Mouse (Mus musculus): ENCODE data around the gene Tmem120b. TPM values are rescaled to one million over a fixed set of nuclear protein-coding genes. Genes with fewer than 3 reads are reported as not detected.
"Not testable (repeated sequence)": the region's sequence is repeated elsewhere in the genome, so short reads cannot be mapped to it uniquely, and the experiment has no call there.

The Tmem120b gene
- total RNA-seq, 2 experiments from 2014 or later: 10.6 to 12.1 TPM

GRCm38 (mm10) chr5:123049271-123049670 is 18.9 kb upstream of the Tmem120b start:
- peak in 1 of 2 experiments; percentile 48 for DNase-seq
- intact Hi-C loops (cut with DNase I): loop anchor here (5.0 kb wide), 1 partner anchor 122 kb away; no protein-coding TSS in a partner anchor

DNA sequence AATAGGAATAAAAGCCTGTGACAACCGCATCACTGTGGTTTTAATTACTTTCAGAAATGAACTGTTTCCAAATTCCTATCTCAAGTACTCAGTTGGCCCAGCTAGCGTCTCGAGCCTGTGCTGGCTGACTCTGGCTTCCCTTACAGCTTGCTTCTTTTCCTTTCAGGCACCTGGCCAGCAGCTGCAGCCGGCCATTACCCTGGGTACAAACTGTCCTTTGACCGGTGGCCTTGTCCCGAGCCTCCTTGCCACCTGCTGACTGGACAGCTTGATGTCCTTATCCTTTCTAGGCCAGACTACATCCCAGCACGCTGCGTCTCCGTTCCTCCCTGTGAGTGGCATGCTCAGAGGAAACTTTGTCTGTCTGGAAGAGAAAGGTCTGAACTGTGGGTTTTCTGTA is 17.3 kb upstream of the Tmem120b start:
- peak in 1 of 2 experiments; percentile 31 for DNase-seq
- intact Hi-C loops (cut with DNase I): no loop called here

GRCm38 (mm10) chr5:123051736-123052135 is 16.5 kb upstream of the Tmem120b start:
- intact Hi-C loops (cut with DNase I): no loop called here
- no peak for DNase-seq

DNA sequence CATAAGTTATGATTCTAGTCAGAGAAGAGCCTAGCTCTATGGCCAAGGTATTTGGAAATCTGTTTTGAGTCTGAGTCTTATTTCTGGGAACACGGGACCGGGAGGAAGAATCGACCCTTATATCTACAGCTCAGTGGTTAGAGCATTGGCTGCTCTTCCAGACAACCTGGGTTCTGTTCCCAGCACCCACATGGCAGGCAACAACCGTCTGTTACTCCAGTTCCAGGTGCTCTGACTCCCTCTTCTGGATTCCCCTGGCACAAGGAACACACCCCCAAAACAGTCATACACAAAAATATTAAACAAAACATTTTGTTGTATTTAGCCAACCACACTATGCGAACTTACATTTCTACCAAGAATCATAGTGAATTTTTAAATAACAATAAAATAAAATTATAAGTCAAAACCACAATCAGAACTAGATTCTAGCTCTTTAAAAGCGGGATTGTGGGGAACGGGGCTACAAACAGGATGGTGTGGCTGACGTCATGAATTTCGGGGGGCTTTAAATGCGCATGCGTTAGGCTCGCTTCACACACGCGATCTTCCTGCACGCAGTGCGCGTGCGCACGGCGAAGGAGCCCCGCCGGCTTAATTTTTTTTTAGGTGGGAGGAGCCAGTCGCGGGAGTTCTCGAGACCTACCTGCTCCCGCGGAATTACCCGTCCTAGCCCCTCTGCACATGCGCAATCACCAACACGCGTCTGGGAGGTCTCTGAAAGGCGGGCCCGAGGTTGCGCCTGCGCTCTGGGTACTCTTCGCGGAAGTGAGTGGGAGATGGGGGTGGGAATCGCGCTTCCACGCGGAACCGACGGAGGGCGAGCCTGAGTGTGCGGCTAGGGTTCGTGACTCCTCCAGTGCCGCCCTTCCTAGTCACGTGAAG is 10.6 kb upstream of the Tmem120b start:
- intact Hi-C loops (cut with DNase I): loop anchor here (5.0 kb wide), 1 partner anchor 40 kb away; the partner anchor contains the start of gene Orai1
- peak; percentile 98 to 99 for DNase-seq

DNA sequence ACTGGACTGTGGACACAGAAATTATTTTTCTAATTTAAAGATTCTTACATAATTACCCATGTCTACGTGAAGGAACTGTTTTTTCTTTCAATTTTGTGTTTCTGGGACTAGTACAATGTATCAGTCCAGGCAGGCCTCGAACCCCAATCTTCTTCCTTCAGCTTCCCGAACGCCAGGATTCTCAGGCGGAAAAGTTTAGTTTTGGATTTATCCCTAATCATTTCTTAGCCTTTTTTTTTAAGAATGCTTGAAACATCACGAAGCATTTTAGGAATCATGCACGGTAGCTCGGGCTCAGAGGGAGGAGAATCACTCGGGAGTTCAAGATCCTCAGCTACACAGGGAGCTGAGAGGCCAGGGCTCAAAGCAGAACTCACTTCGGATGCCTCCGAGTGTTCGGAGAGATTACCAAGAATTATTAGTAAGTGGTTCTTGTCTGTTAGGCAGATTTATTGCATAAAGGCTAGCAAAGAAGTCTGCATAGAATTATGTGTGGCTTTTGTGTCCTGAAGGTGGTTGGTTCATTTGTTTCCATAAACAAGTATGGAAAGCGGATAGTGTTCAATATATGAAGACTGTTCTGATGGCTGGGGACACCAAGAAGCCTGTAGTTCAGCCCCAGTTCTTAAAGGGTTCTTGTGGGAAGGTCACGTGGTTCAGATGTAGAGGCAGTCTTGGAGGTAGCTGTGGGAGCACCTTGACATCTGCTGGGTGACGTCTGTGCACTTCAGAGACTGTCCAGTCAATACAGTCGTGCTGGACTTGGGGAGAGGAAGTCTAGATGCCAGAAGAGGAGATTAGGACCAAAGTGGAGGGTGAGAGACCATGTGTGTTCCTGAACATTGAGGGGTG is 9.7 kb upstream of the Tmem120b start:
- no peak for DNase-seq
- intact Hi-C loops (cut with DNase I): loop anchor here (5.0 kb wide), 1 partner anchor 41 kb away; the partner anchor contains the start of gene Orai1

DNA sequence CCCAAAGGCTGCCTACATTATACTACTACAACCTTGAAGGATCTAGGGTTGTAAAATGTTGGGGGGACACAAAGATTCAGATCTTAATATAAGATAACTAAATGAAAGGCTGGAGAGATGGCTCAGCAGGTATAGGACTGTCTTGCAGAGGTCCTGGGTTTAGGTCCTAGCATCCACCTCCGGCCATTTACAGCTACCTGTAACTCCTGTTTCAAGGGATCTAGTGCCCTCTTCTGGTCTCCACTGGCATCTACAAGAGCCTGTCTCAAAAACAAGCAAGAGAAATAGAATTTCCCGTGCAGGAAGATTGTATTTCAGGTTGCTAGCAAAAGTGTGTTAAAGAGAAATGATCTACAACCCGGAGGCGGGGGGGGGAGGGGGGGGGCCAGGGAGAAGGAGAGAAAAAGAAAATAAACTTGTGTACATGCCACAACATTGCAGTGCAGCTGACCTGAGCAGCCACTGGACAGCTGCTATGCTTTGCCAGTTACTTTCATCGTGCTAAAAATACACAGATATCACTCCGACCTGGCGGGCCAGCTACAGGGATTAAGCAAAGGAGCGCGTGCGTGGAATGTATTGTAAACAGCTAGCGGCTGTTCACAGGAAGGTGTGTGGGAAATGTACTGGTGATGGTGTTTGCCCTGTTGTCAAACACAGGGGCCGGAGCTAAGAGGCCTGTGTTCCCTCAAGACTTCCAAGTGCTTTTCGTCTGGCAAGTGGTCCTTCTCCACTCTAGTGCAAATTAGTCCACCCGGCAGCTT is 8.3 kb upstream of the Tmem120b start:
- peak; percentile 46 to 61 for DNase-seq
- intact Hi-C loops (cut with DNase I): loop anchor here (5.0 kb wide), 1 partner anchor 43 kb away; the partner anchor contains the start of gene Orai1

DNA sequence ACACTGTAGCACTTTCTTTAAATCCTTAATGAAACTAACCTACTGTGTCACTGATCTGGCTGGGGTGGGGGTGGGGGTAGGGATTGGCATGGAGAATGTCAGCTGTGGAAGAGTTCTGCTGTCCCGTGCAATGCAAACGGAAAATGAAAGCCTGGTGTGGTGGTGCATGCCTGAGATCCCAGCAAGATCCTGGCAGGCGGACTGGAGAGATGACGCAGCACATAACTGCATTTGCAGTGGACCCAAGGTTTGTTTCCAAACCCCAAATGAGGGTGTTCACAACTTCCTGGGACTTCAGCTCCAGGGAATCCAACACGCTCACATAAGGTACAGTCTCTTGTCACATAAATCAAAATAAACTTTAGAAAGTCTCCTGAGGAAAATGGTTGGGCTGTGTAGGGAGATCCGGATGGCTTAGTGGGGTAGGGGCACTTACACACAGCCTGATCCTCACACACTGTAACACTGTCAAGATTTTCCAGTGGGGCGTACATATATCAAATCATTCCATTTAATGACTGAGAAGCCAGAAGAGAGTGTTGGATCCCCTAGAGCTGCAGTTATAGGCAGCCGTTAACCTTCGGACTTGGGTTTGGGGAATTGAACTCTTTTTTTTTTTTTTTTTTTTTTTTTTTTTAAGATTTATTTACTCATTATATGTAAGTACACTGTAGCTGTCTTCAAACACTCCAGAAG is 7.4 kb upstream of the Tmem120b start:
- intact Hi-C loops (cut with DNase I): no loop called here
- DNase-seq: no peak

DNA sequence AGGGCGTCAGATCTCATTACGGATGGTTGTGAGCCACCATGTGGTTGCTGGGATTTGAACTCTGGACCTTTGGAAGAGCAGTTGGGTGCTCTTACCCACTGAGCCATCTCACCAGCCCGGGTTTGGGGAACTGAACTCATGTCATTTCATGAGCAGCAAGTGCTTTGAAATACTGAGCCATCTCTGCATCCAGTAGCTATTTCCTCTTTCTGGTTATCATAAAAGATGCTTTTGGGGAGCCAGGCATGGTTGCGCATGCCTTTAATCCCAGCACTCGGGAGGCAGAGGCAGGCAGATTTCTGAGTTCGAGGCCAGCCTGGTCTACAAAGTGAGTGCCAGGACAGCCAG is 6.8 kb upstream of the Tmem120b start:
- DNase-seq; intact Hi-C loops (cut with DNase I): not testable (repeated sequence)

GRCm38 (mm10) chr5:123063141-123063540 is 5.1 kb upstream of the Tmem120b start:
- intact Hi-C loops (cut with DNase I): no loop called here

GRCm38 (mm10) chr5:123064207-123064606 is 4.0 kb upstream of the Tmem120b start:
- peak; percentile 65 to 79 for DNase-seq
- intact Hi-C loops (cut with DNase I): loop anchor here (1.0 to 2.0 kb wide), 3 partner anchors 51 to 107 kb away; partner anchors contain the start of gene Rhof

More at GRCm38 (mm10) chr5:123063141-123063540, 5.1 kb upstream of the Tmem120b start:
- no peak for DNase-seq

GRCm38 (mm10) chr5:123067395-123067995 is 720 bp upstream of the Tmem120b start:
- intact Hi-C loops (cut with DNase I): loop anchor here (5.0 kb wide), 1 partner anchor 90 kb away; no protein-coding TSS in a partner anchor
- peak; percentile 10 to 44 for DNase-seq

DNA sequence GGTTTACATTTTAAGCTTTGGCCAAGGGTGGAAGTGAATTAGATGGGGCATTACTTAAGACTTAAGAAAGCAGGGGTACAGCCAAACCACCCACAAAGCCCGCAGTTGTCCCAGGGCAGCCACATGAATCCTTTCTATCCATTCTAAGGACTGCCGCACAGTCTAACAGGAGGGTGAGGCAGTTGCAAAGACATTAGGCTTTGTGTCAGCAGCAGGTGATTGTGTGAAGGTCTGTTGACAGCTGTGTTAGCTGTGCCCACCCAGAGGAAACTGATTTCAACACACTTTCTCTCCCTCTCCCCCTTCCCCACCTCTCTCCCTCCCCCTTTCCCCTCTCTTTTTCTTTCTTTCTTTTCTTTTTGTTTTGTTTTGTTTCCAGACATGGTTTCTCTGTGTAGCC is 499 bp downstream of the Tmem120b start:
- no peak for DNase-seq
- intact Hi-C loops (cut with DNase I): loop anchor here (5.0 kb wide), 1 partner anchor 89 kb away; no protein-coding TSS in a partner anchor

GRCm38 (mm10) chr5:123075576-123076418 is 7.6 kb downstream of the Tmem120b start:
- intact Hi-C loops (cut with DNase I): no loop called here
- peak; percentile 98 to 99 for DNase-seq

GRCm38 (mm10) chr5:123076419-123077281 is 8.4 kb downstream of the Tmem120b start:
- no peak for DNase-seq
- intact Hi-C loops (cut with DNase I): no loop called here

GRCm38 (mm10) chr5:123079568-123079967 is 11.4 kb downstream of the Tmem120b start:
- intact Hi-C loops (cut with DNase I): no loop called here
- no peak for DNase-seq

DNA sequence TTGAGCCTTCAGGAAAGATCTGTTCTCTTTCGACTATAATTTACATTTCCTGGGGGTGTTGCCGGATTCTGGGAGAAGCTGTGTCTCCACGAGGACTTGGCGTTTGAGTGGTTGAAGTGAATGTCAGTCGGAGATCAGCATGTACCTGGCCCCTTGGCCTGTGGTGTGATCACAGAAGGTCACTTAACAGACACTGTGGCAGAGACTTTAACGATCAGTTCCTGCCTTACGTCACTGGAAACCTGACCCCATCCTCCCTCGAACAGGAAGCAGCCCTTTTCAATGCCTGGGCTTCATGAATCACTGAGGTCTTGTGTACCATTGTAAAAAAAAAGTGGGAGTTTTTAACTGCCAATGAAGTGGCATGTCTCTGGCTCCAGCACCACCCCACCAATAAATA is 11.8 kb downstream of the Tmem120b start:
- intact Hi-C loops (cut with DNase I): no loop called here
- DNase-seq: peak in 1 of 2 experiments; percentile 28

DNA sequence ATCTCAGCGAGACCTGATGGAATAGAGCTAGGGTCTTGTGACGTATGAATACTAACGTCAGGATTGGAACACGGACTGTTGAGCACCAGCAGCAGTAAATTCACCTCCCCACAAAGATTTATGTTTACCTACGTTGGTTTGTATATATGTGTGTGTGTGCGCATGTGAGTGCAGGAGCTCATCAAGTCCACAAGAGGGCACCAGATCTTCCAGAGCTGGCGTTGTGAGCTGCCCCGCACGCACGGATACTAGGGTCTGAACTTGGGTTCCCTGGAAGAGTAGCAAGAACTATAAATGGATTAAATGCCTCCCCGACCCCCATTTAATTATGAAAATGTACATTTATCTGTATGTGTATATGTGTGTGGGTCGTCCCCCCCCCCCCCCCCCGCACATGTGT is 12.3 kb downstream of the Tmem120b start:
- no peak for DNase-seq
- intact Hi-C loops (cut with DNase I): no loop called here
